Mouse (Mus musculus): Measurements from ENCODE around the gene Cd300lf.

Gene Cd300lf
- long read RNA-seq, experiment 1: 0 reads
- long read RNA-seq, experiment 2, partial matches to known transcripts: 0 of 2 reads
- long read RNA-seq, experiment 2, other reads (novel, unspliced or antisense): 0 of 2 reads

- intact Hi-C loops (cut with DNase I): no loop called here
Measured at GRCm38 (mm10) chr11:115133800-115134199, at the start of gene Cd300lf. Cd300lf (minus strand) TSS chr11:115133992.

GRCm38 (mm10) chr11:115181913-115182638 is 48.3 kb upstream of the Cd300lf start:
- intact Hi-C loops (cut with DNase I): loop anchor here (1.0 kb wide), 1 partner anchor 21 kb away; no protein-coding TSS in a partner anchor

GRCm38 (mm10) chr11:115179881-115180280 is 46.1 kb upstream of the Cd300lf start:
- intact Hi-C loops (cut with DNase I): no loop called here

GRCm38 (mm10) chr11:115179191-115179590 is 45.4 kb upstream of the Cd300lf start:
- intact Hi-C loops (cut with DNase I): no loop called here

GRCm38 (mm10) chr11:115178766-115179165 is 45.0 kb upstream of the Cd300lf start:
- intact Hi-C loops (cut with DNase I): no loop called here

- intact Hi-C loops (cut with DNase I): no loop called here
Measured at GRCm38 (mm10) chr11:115177559-115178195, 43.9 kb upstream of the Cd300lf start.

- intact Hi-C loops (cut with DNase I): no loop called here
Measured at GRCm38 (mm10) chr11:115176399-115177190, 42.8 kb upstream of the Cd300lf start.

- intact Hi-C loops (cut with DNase I): no loop called here
Measured at GRCm38 (mm10) chr11:115173549-115174339, 40.0 kb upstream of the Cd300lf start.

- intact Hi-C loops (cut with DNase I): no loop called here
Measured at GRCm38 (mm10) chr11:115172825-115173287, 39.1 kb upstream of the Cd300lf start.

- intact Hi-C loops (cut with DNase I): no loop called here
Measured at GRCm38 (mm10) chr11:115171125-115171524, 37.3 kb upstream of the Cd300lf start.

GRCm38 (mm10) chr11:115169430-115169829 is 35.6 kb upstream of the Cd300lf start:
- intact Hi-C loops (cut with DNase I): no loop called here

- intact Hi-C loops (cut with DNase I): no loop called here
Measured at GRCm38 (mm10) chr11:115167631-115168249, 33.9 kb upstream of the Cd300lf start.

- intact Hi-C loops (cut with DNase I): no loop called here
Measured at GRCm38 (mm10) chr11:115166776-115167175, 33.0 kb upstream of the Cd300lf start.

GRCm38 (mm10) chr11:115164976-115165374 is 31.2 kb upstream of the Cd300lf start:
- intact Hi-C loops (cut with DNase I): no loop called here

GRCm38 (mm10) chr11:115164341-115164975 is 30.7 kb upstream of the Cd300lf start:
- intact Hi-C loops (cut with DNase I): no loop called here

- intact Hi-C loops (cut with DNase I): no loop called here
Measured at GRCm38 (mm10) chr11:115163568-115164150, 29.9 kb upstream of the Cd300lf start.

- intact Hi-C loops (cut with DNase I): no loop called here
Measured at GRCm38 (mm10) chr11:115162832-115163480, 29.2 kb upstream of the Cd300lf start, which contains the start of gene Slc9a3r1. Slc9a3r1 (plus strand) TSS chr11:115163341.

GRCm38 (mm10) chr11:115162205-115162601 is 28.4 kb upstream of the Cd300lf start:
- intact Hi-C loops (cut with DNase I): no loop called here
